Mouse (Mus musculus): ENCODE results near the gene Ryk. TPM values are rescaled to one million over a fixed set of nuclear protein-coding genes. Genes with fewer than 3 reads are reported as not detected.

The Ryk gene
- polyA plus RNA-seq, 1 experiment from 2014 or later: 17.0 TPM

DNA sequence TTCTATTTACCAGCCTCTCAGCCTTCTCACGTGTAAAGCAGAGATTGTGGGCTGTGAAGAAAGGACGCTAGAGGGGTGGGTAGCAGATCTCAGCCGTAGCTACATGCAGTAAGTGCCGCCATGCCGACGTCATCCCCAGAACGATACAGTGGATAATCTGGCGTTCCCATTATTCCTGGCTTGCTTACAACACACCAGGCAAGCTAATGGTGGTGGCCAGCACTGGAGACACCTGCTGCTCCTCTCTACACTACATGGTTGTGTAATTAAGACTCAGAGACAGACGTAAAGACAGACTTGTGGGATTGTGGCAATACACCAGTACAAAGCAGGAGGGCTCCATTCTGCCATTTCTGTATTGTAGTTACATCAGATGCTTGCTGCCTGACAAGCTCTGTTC, 43.2 kb downstream of the Ryk start:
- no peak overlapping the region for H3K9ac ChIP-seq (replicated peaks)
- no peak for ATAC-seq (ENCODE audit: low FRiP score, low read depth)
- H3K4me2 ChIP-seq (replicated peaks): no peak overlapping the region
- WGBS: 85% methylated on average over 9 of the region's 9 CpGs
- peaks cover 51% of the 10 kb centered on the region for H3K36me3 ChIP-seq
- no peaks in the 10 kb centered on the region for H3K9me3 ChIP-seq
- H3K27me3 ChIP-seq: no peaks in the 10 kb centered on the region
- no peak overlapping the region for H3K27ac ChIP-seq (replicated peaks)
- H3K4me1 ChIP-seq: no peaks in the 10 kb centered on the region
- no peak overlapping the region for H3K4me3 ChIP-seq

GRCm38 (mm10) chr9:102879545-102879944, 44.8 kb downstream of the Ryk start:
- H3K27me3 ChIP-seq: no peaks in the 10 kb centered on the region
- H3K36me3 ChIP-seq: peaks cover 47% of the 10 kb centered on the region
- H3K27ac ChIP-seq (replicated peaks): no peak overlapping the region
- no peak overlapping the region for H3K9ac ChIP-seq (replicated peaks)
- no peak for ATAC-seq (ENCODE audit: low FRiP score, low read depth)
- H3K4me2 ChIP-seq (replicated peaks): no peak overlapping the region
- 69% methylated on average over 8 of the region's 8 CpGs for WGBS
- H3K4me1 ChIP-seq: no peaks in the 10 kb centered on the region
- no peaks in the 10 kb centered on the region for H3K9me3 ChIP-seq
- H3K4me3 ChIP-seq: no peak overlapping the region

DNA sequence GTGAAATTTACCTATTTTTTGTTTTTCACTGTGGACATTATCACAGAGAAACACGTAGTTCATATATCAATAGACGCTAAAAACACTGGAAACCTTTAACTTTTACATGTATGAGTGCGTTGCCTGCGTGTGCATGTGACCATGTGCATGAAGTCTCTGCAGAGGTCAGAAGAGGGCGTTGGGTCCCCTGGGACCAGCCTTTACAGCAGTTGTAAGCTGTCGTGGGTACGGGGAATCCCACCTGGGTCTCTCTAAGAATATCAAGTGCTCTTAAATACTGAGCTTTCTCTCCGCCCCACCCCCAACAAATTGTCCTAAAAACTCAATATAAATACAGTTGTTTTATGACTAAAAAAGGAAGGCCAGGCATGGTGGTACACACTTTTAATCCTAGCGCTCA, 50.0 kb downstream of the Ryk start:
- H3K9me3 ChIP-seq: no peaks in the 10 kb centered on the region
- no peak for ATAC-seq (ENCODE audit: low FRiP score, low read depth)
- peaks cover 22% of the 10 kb centered on the region for H3K36me3 ChIP-seq
- no peak overlapping the region for H3K27ac ChIP-seq (replicated peaks)
- H3K4me2 ChIP-seq (replicated peaks): no peak overlapping the region
- WGBS: 88% methylated on average over 9 of the region's 9 CpGs
- H3K27me3 ChIP-seq: no peaks in the 10 kb centered on the region
- H3K4me1 ChIP-seq: no peaks in the 10 kb centered on the region
- H3K4me3 ChIP-seq: no peak overlapping the region
- H3K9ac ChIP-seq (replicated peaks): no peak overlapping the region

DNA sequence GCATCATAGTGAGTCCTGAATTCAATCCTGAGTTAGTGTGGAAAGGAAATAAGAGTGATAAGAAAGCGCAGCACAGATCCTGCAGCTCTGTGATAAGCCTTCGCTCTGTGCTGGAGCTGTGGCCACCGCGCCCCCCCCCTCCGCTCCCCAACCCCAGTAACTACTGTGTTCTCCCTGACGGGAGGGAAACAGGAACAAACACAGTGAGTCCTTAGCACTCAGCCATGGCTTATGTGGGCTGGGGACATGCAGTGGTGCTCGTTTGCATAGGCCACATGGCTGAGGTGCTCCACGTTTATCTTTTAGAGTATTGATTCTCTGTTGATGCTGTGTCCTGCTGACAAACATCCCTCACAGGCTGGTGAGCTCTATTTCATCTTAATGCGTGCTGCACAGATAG, 55.4 kb downstream of the Ryk start:
- Histone ChIP-seq H3K9ac (replicated peaks) (no peak overlapping the region), H3K9me3 (no peaks in the 10 kb centered on the region), H3K4me1 (no peaks in the 10 kb centered on the region), H3K27ac (replicated peaks) (no peak overlapping the region), H3K36me3 (peaks cover 29% of the 10 kb centered on the region), H3K27me3 (no peaks in the 10 kb centered on the region), H3K4me3 (no peak overlapping the region), H3K4me2 (replicated peaks) (no peak overlapping the region)
- WGBS: 75% methylated on average over 9 of the region's 9 CpGs
- ATAC-seq (ENCODE audit: low FRiP score, low read depth): no peak

DNA sequence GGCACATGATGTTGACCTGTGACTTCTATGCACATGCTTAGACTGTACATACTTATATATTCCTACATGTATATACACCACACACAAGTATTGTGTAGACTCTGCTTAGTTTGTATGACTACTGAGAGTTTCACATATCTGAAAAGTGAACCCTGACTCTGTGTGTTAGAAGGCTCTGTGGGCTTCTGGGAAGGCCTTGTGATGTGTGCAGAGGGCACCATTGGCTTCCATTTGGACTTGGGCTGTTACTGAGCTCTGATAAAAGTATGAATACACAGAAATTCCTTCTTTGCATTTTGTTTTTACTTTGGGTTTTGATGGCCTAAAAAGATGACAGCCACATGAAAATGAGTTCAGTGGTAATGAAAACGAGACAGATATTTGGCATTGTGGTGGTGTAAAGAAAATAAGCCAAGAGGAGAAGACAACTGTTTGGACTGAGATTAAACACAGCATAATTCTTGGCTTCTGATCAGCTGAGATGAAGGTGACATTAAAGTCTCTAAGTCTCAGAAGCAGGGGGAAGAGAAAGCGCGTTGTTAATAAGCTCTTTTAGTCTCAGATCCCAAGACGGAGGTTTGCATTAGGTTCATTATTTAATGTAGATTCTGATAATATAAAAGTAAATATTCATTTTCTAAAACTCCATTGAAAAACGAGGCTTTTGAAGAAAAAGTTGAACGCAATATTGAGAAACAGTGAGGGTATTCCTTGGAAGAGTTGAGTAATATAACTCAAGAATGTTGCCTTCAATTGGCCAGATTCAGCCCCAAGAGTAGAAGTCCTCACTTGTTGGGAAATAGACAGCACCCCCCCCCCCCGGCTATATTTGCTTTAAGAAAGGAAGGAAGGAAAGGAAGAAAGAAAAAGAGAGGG, 58.0 kb downstream of the Ryk start:
- WGBS: 92% methylated on average over 7 of the region's 7 CpGs
- Histone ChIP-seq H3K9ac (replicated peaks) (no peak overlapping the region), H3K36me3 (peaks cover 20% of the 10 kb centered on the region), H3K4me1 (no peaks in the 10 kb centered on the region), H3K27me3 (no peaks in the 10 kb centered on the region), H3K4me3 (no peak overlapping the region), H3K4me2 (replicated peaks) (no peak overlapping the region), H3K9me3 (no peaks in the 10 kb centered on the region), H3K27ac (replicated peaks) (no peak overlapping the region)
- ATAC-seq (ENCODE audit: low FRiP score, low read depth): no peak

DNA sequence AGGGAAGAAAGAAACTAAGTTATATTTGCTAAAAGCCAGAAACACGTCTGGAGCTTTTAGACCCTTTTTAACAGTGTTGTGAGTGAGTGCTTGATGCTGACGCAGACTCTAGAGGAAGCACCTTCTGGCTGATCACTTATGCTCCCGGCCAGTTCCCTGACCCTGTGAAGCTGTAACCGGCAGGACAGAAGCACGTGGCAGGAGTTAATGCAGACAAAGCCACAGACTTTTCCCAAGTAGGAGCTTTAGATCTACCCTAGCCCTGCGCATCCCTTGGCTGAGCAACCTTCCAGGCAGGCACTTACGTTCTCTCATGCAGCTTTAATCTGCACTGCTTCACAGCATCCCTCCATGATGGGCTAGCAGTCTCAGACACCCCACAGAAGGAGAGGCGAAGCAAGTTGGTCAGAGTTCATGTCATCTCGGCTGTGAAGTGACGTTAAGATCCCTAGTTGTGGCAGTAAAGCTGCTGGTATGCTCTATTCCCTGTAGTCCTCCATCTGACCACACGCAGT, 58.7 kb downstream of the Ryk start:
- Histone ChIP-seq H3K4me1 (no peaks in the 10 kb centered on the region), H3K4me3 (no peak overlapping the region), H3K27me3 (no peaks in the 10 kb centered on the region), H3K36me3 (peaks cover 26% of the 10 kb centered on the region), H3K27ac (replicated peaks) (no peak overlapping the region), H3K9ac (replicated peaks) (no peak overlapping the region), H3K4me2 (replicated peaks) (no peak overlapping the region), H3K9me3 (no peaks in the 10 kb centered on the region)
- no peak for ATAC-seq (ENCODE audit: low FRiP score, low read depth)
- WGBS: 87% methylated on average over 11 of the region's 11 CpGs

GRCm38 (mm10) chr9:102899916-102900315, 65.2 kb downstream of the Ryk start:
- Histone ChIP-seq H3K27ac (replicated peaks) (no peak overlapping the region), H3K4me2 (replicated peaks) (no peak overlapping the region), H3K36me3 (peaks cover 42% of the 10 kb centered on the region), H3K4me3 (no peak overlapping the region), H3K4me1 (no peaks in the 10 kb centered on the region), H3K9ac (replicated peaks) (no peak overlapping the region), H3K27me3 (no peaks in the 10 kb centered on the region), H3K9me3 (no peaks in the 10 kb centered on the region)
- no peak for ATAC-seq (ENCODE audit: low FRiP score, low read depth)
- 90% methylated on average over 6 of the region's 6 CpGs for WGBS

DNA sequence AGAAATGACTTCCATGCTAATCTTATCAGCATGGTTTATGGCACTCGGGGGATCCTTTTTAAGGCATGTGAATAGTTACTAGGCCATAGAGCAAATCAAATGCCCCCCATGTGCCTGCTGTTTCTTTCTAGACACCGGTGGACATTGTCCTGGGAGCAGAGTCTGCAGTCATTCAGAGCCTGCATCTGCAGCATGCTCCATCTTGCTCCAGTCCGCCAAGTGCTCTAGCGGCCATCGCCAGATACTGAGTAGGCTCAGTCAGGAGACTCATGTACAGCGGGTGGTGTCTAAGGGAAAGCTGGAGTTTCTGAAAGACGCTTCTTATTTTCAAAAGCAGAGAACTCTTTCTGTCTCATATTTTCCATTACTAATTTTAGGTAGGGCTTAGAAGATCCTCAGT, 67.6 kb downstream of the Ryk start:
- Histone ChIP-seq H3K9ac (replicated peaks) (no peak overlapping the region), H3K4me2 (replicated peaks) (no peak overlapping the region), H3K27ac (replicated peaks) (no peak overlapping the region), H3K36me3 (peaks cover 61% of the 10 kb centered on the region), H3K27me3 (no peaks in the 10 kb centered on the region), H3K4me1 (no peaks in the 10 kb centered on the region), H3K9me3 (no peaks in the 10 kb centered on the region), H3K4me3 (no peak overlapping the region)
- 91% methylated on average over 7 of the region's 7 CpGs for WGBS
- ATAC-seq (ENCODE audit: low FRiP score, low read depth): no peak

- Histone ChIP-seq H3K4me2 (replicated peaks) (no peak overlapping the region), H3K4me1 (no peaks in the 10 kb centered on the region), H3K4me3 (no peak overlapping the region), H3K36me3 (peaks cover 58% of the 10 kb centered on the region), H3K27me3 (no peaks in the 10 kb centered on the region), H3K9ac (replicated peaks) (no peak overlapping the region), H3K9me3 (no peaks in the 10 kb centered on the region), H3K27ac (replicated peaks) (no peak overlapping the region)
- no peak for ATAC-seq (ENCODE audit: low FRiP score, low read depth)
- 93% methylated on average over 6 of the region's 6 CpGs for WGBS
These were observed 70.2 kb downstream of the Ryk start for GRCm38 (mm10) chr9:102904952-102905351.

DNA sequence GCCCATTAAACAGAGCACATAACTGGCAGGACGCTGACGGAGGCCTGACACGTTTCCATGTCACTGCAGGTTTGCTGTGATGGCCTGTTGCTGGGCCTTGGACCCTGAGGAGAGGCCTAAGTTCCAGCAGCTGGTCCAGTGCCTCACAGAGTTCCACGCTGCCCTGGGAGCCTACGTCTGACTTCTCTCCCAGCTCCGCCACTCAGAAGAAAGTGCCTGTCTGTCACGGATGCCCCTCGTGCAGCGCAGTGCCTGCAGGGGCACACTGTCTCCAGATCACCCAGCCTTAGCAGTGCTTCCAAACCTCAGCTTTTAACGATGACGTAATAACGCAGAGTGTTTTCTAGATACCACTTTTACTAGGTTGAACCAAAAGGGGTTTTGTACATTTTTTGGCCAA, 72.1 kb downstream of the Ryk start:
- no peak for ATAC-seq (ENCODE audit: low FRiP score, low read depth)
- Histone ChIP-seq H3K36me3 (peaks cover 70% of the 10 kb centered on the region), H3K27me3 (no peaks in the 10 kb centered on the region), H3K4me2 (replicated peaks) (no peak overlapping the region), H3K4me1 (no peaks in the 10 kb centered on the region), H3K4me3 (no peak overlapping the region), H3K9ac (replicated peaks) (no peak overlapping the region), H3K9me3 (no peaks in the 10 kb centered on the region), H3K27ac (replicated peaks) (no peak overlapping the region)
- WGBS: 88% methylated on average over 12 of the region's 12 CpGs

DNA sequence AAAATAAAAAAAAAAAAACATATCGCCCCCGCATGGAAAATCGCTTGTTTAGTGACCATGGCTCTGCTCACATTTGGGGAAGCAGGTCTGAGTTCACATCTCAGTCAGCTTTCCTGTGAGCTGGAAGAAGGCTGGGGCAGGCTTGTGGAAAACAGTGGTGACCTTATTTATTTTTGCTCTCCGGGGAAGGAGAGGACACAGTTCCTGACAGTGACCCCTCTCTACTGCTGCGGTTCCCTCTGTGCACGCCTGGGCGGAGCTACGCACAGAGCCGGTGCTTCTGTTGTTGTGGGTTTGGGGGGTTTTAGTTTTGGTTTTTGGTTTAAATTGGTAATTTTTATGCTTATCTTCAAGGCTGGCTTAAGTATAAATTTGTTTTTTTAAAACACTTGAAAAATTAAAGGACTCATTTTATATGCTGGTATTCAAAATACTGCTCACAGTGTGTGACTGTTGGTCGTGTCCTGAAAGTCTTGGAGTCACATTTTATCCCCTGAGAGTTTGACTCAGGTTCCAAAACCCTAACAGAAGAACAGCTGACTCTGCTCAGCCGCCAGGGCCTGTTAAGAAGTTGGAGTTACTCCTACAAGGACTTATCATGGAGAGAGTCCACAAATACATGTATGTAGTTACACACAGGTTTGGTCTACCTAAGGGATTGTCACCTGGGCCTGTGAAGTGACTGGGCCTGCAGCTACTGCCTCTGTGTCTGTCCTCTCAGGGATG, 73.0 kb downstream of the Ryk start:
- no peak overlapping the region for H3K27ac ChIP-seq (replicated peaks)
- peaks cover 65% of the 10 kb centered on the region for H3K36me3 ChIP-seq
- no peak overlapping the region for H3K9ac ChIP-seq (replicated peaks)
- no peaks in the 10 kb centered on the region for H3K27me3 ChIP-seq
- no peaks in the 10 kb centered on the region for H3K9me3 ChIP-seq
- no peak overlapping the region for H3K4me2 ChIP-seq (replicated peaks)
- WGBS: 91% methylated on average over 11 of the region's 11 CpGs
- ATAC-seq (ENCODE audit: low FRiP score, low read depth): no peak
- no peaks in the 10 kb centered on the region for H3K4me1 ChIP-seq
- H3K4me3 ChIP-seq: no peak overlapping the region

DNA sequence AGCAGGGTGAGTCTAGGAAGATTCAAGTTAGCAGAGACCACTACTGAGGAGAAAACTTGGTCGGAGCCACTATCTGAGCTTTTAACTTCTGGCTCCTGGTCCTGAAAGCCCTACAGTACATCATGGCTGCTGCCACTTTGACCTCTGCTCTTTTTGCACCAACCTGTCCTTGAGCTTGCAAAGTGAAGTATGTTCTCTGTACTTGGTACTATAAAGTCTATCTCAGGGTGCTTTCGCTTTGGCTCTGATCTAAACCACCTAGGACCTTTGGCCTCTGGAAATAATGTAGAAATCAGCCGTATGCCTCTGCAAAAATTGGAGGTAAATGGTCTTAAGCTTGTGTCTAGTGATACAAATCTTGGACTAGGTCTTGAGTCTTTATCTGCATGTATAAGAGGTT, 76.8 kb downstream of the Ryk start:
- no peak overlapping the region for H3K4me2 ChIP-seq (replicated peaks)
- peaks cover 38% of the 10 kb centered on the region for H3K36me3 ChIP-seq
- H3K9ac ChIP-seq (replicated peaks): no peak overlapping the region
- WGBS: 97% methylated on average over 3 of the region's 3 CpGs
- no peak overlapping the region for H3K4me3 ChIP-seq
- ATAC-seq (ENCODE audit: low FRiP score, low read depth): no peak
- H3K4me1 ChIP-seq: no peaks in the 10 kb centered on the region
- no peaks in the 10 kb centered on the region for H3K27me3 ChIP-seq
- no peaks in the 10 kb centered on the region for H3K9me3 ChIP-seq
- H3K27ac ChIP-seq (replicated peaks): no peak overlapping the region

Data from midbrain, embryonic 12.5 days (tissue).